In genomic region chr5:105635576-105635975, GRCm38 (mm10) we compare ENCODE assay signal across 14 mouse cellular contexts.
"Had no signal": no experiment of that assay in that cellular context is flagged by ENCODE, and none has a peak within 500 bp of the region (broad histone marks: within the 10 kb centered on the region; RNA-seq: fewer than 3 reads in every experiment).

No protein-coding gene starts in this region.

- H3K9me3 ChIP-seq: intestine, embryonic 15.5 days; midbrain, embryonic 10.5 days; neural tube, embryonic 12.5 days had no signal

- H3K4me1 ChIP-seq: intestine, embryonic 15.5 days; limb, embryonic 13.5 days; midbrain, embryonic 10.5 days; neural tube, embryonic 12.5 days had no signal

- H3K9ac ChIP-seq: intestine, embryonic 15.5 days; limb, embryonic 13.5 days; liver, embryonic 14.5 days; neural tube, embryonic 12.5 days had no signal

- H3K36me3 ChIP-seq: intestine, embryonic 15.5 days; limb, embryonic 13.5 days; midbrain, embryonic 10.5 days; neural tube, embryonic 12.5 days had no signal

- ATAC-seq: intestine, embryonic 15.5 days; lung, postnatal 0 days had no signal

- H3K4me2 ChIP-seq: intestine, embryonic 15.5 days; limb, embryonic 13.5 days; neural tube, embryonic 12.5 days had no signal

- H3K4me3 ChIP-seq: intestine, embryonic 15.5 days; limb, embryonic 13.5 days; midbrain, embryonic 10.5 days; myocyte; neural tube, embryonic 12.5 days had no signal

- DNase-seq: kidney, adult 18-20 months; kidney, postnatal 10 days; left cerebral cortex, postnatal 4 days; lung, adult 2 months; lung, postnatal 36 days; midbrain, embryonic 14.5 days; right cerebral cortex, postnatal 4 days had no signal

- H3K27ac ChIP-seq: intestine, embryonic 15.5 days; limb, embryonic 13.5 days; liver, embryonic 14.5 days; midbrain, embryonic 10.5 days; neural tube, embryonic 12.5 days had no signal

- H3K27me3 ChIP-seq: intestine, embryonic 15.5 days; limb, embryonic 13.5 days; neural tube, embryonic 12.5 days had no signal
